Mouse (Mus musculus) c-Kit-positive CD71-positive TER-119-positive erythroid progenitor cells, embryonic 14.5 days (primary cell): Measurements from ENCODE around the gene Tmco4.

Experiments used
- DNase-seq: peaks from one replicate; pipeline ENCODE4 v3.0.0-alpha.2; 2013; ENCODE audit warnings: low spot score

Tmco4 gene

DNA sequence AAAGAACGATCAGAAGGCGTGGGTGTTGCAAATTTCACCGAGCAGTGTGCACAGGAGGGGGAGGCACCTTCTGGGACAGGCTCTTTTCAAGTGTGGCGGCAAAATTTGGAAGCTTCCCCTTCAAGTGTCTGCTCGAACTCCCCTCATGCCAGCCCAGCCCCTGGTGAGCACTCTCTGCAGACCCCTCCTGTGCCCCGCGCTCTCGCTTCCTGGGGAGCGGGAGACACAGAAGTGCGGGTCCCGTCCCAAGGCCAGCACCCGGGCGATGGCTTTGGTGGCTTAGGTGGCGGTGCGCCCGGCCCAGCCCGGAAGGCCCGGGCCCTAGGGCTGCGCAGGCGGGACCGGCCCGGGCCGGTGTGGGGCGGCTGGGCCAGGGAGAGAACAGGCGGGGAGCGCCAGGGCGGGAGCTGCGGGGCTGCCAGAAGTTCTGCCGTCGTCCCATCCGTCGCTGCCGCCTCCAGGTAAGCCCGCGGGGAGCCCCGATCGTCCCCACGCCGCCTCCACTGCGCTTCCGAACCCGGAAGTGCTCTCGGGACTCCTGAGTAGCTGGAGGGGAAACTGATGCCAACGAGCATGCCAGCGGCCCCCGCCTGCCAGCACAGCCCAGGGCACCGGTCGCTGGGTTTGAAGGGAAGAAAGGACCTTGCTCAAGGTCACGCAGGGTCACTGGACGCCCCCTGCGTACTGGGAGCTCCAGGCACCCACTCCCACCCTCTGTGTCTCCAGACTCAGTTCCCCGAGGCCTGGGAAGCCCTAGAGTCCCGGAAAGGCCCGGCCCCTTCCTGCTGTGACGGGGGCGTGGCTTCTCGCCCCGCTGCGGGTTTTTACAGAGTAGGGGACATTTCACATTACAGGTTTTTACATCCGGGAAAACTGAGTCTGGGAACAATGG is at the start of gene Tmco4:
Tmco4 (plus strand) TSS at position 62 of the 892 bp plus-strand sequence.
- peak; percentile 67 for DNase-seq

DNA sequence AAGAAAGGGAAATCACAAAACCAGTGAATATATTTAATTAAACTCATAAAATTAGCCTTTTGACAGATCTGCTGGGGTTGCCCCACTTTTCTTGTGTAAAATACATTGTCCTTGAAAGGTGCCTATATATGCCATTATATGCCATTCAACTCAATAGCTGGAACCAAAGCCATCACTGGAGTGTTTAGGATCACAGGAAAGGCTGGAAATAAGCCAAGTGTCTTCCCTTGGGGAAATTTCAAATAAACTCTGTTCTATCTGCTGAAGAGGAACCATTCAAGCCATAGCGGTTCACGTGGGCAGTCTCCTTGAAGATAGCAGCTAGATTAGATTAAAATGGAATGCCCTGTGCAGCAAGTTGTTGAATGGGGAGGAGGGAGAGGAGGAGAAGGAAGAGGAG is 47.1 kb upstream of the Tmco4 start:
- DNase-seq: no peak

DNA sequence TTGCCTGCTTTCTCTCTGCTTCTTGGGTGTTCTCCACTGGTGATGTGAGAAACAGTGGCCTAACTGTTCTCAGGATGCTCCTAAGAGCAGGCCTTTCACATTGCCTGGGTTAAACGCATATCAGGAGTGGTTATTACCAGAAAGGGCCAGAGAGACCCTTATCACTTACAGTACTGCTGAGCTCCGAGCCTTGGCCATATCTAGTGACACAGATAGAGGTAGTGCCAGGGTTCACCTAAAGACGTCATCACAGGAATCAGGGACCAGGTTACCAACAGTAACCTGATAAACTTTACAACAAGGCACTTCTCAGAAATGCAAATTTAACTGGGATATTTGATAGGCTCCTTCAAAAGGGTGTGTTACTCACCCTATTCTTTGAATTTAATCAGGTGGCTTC is 38.8 kb upstream of the Tmco4 start:
- no peak for DNase-seq

DNA sequence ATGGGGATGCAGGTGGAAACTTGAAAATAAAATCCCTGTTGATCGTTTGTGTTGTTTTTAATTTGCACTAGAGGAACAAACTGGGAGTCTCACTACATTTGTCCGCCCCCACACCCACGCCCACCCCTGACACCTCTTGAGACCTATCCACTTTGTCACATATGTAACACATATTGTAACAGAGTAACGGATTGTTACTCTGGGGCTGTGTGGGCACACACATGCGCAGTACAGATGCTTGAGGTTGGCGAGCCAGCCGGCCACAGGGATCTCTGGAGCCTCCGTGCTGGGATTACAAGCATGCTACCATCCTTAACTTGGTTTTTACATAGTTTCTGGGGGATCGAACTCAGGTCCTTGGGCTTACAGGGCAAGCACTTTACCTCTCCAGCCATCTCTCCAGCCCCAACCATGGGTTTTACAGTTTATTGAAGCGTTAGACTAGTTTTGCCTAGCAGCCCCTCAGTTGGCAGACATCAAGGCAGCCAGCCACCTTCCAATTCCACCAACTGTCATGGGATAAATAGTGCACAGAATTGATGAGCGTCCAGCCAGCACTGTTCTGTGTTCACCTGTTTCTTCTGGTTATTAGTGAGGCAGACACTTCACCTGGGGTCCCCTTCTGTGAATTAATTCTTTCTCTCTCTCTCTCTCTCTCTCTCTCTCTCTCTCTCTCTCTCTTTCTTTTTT is 38.1 kb upstream of the Tmco4 start:
- DNase-seq: no peak

DNA sequence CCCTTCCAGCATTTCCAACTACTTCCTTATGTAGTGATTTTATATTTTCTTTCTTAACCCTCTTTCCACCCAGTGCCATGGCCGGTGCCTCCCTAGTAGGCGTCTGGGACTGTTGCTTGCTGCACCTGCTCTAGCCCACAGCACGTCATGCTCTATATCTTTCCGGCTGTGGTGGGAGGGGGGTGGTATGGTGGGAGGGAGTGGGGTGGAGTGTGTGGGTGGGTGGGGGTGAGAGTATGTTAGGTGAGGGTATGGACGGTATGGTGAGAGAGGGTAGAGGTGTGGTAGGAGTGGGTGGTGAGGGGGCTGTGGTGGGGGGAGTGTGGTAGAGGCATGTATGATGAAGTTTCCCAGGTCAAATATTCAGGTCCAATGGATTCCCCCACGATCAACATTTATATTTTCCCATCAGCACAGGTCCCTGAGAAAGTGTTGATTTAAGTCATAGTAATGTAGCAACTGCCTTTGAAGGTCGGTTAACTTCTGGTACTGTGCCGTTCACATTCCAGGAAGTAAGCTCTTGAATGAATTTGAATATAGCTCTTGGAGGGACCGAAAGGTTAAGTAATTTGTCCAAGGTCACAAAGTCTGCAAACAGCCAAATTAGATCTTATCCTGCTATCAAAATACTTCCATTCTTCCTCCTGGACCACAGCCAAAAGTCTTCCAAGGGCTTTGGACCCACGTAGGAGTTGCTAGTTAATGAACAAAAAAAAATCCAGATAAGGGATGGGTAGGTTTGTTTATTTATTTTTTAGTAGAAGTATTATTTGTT is 34.0 kb upstream of the Tmco4 start:
- no peak for DNase-seq

DNA sequence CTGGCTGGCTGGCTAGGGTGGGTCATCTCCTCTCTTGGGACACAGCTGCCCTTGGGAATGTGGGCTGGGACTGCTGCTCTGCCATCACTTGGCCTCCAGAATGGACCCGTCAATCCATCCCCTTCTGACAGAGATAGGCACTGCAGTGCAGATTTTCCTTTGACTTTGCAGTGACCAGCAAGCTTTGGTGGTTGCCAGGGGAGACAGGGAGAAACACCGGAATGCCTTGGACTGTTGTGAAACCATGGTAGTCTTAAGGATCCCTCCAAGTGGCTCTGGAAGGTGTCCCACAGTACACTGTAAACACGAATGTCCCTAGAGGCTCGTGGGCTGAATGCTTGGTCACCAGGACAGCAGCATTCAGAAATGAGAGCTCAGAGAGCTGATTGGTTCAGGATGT is 33.2 kb upstream of the Tmco4 start:
- DNase-seq: no peak

DNA sequence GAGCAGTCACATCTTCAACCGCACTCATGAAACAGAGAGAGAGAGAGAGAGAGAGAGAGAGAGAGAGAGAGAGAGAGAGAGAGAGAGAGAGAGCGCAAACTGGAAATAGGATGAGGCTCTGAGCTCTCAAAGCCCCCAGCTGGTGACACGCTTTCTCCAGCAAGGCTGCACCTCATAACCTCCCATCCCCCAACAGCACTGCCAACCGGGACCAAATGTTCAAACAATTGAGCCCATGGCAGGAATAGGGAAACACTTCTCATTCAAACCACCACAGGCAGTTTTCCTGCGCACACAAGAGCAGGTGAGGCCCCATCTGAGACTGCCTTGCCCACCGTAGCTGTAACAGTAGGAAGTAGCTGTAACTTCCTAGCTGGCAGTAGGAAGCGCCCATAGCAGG is 31.3 kb upstream of the Tmco4 start:
- no peak for DNase-seq

DNA sequence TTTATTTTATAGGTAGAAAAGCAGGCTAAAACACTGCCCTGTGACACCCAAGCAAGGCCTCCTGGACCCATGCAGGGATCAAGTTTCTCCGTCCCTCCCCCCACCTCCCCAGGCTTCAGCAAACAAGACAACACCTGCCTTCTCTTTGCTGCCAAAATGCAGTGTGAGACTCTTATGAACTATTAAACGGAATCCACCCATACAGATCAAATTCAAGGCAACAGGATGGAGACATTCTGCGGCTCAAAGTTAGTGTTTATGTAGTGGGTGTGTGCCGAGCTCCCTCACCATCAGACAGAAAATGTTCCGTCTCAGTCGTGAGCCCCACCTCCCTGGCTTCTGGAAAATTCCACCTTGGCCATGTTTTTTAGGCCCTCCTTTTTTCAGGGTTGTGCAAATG is 30.7 kb upstream of the Tmco4 start:
- DNase-seq: no peak

DNA sequence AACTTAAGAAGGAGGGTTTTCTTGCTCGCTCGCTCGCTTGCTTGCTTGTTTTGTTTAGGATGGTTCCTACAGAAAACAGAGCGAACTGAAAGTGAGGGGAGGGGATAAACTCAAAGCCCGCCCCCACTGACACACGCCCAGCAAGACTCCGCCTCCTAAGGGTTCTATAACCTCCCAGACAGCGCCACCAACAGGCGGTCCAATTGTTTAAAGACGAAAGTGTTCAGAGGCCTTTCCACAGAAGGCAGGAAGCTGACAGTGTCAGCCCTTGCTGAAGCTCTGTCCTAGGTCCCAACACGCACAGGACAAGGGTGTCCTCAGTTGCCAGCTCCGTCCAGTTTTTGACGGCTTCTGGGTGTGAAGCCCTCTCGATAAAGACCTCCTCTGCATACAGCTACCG is 29.0 kb upstream of the Tmco4 start:
- peak; percentile 80 for DNase-seq

DNA sequence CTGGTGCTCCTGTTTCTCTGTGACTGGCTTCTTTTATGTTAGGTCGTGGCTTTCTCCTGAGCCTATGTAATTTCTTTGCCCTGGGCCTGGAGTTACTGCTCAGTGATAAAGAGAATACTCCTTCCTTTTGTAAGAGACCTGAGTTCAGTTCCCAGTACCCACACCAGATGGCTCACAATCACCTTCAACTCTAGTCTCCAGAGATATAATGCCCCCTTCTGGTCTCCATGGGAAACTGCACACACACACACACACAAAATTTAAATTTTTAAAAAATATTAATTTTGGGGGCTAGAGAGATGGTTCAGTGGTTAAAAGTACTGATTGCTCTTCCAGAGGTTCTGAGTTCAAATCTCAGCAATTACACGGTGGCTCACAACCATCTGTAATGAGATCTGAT is 24.4 kb upstream of the Tmco4 start:
- DNase-seq: no peak

DNA sequence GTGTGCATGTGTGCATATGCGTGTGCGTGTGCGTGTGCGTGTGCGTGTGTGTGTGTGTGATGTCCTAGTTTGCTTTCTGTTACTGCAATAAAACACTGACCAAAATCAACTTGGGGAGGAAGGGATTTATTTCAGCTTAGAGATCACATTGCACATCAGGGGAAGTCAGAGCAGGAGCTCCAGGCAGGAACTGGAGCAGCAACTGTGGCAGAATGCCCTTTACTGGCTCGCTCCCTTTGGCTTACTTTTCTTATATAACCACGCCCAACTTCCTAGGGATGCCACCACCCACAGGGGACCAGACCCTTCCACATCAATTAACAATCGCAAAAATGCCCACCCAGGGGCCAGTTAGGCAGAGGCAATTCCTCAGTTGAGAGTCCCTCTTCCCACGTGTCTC is 14.1 kb upstream of the Tmco4 start:
- DNase-seq: no peak

DNA sequence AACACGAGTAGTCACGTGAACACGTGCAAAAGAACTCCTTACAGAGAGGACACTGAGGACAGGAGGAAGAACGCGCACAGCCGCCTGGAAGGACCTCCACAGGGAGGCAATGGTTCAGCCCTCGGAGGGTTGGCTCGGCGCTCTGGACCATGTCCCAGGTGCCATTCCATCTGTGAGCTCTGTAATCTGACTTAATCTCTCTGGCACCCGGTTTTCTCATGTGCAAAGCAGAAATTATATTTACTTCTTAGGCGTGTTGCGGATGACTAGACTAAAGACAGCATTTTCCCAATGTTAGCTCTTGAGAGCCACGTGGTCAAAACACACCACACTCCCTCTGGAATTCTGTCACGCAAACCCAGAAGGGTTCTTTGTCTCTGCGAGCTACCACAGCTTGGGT is 13.6 kb upstream of the Tmco4 start:
- DNase-seq: no peak

DNA sequence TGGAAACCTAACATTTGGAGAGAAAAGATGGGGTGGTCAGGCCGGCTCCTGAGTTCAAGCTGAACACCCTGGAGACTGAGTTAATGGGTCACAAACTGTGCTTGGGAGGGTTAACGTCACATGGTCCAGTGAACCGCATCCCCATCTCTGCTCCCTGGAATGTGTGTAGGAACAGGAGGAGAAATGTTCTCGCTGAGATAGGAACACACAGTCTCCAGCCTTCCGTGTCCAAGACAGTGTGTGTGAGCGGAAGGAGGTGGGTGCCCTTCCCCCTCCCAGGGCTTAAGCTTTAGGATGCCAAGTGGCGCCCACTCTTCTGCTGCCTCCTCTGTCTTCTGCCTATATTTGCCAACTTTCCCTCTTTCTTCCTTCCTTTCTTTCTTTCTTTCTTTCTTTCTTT is 12.8 kb upstream of the Tmco4 start:
- DNase-seq: no peak

DNA sequence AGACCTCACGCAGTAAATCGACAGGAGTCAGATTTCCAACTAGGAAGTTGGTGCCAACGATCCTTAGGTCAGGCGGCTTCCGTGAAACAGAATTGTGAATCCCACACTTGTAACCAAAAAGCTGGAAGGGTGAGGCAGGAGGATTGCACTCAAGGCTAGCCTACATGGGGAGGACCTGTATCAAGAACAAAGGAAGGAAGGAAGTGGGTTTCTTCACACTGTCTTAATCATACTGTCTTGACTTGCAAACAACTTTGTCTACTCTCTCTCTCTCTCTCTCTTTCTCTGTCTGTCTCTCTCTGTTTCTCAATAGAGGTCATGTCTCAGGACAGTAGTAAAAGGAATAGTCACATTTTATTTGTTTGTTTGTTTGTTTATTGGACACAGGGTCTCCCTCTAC is 10.0 kb upstream of the Tmco4 start:
- DNase-seq: no peak

DNA sequence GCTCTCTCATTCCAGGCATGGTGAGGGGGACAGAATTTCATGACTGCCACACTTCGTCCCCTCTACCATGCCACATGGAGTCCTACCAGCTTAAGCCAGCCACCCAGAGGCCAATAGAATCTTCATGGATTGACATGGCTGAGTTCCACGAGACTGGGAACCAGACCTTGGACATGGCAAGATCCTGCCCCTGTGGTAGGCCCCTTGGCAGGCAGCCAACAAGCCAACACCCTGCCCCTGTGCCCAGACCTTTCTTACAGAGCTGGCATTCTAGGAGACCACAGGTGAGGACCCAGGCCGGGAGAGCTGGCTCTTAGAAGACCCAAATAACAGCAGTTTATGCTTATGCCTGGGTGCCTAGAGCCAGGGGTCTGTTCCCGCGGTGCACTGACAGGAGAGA is 6.8 kb upstream of the Tmco4 start:
- no peak for DNase-seq

DNA sequence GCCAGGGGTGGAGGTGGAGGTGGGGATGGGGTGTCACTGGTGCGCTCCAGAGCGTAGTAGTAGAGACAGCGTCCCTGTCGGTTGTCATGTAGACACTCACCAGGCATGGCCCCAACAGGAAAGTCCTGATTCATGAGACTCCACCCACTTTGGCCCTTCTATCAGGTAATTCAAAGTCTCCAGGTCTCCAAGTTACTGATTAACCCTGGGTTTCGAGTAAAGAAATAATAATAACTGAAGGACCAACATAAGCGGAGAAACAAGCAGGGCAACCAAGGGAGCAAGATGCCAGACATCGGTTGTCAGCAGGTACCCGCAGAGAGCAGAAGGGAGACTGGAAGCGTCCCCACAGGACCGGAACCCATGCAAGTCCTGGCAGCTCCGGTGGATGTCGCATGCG is 5.8 kb upstream of the Tmco4 start, which contains the start of gene Rnf186:
Rnf186 (plus strand) TSS at position 247 of the 400 bp plus-strand sequence.
- DNase-seq: no peak

DNA sequence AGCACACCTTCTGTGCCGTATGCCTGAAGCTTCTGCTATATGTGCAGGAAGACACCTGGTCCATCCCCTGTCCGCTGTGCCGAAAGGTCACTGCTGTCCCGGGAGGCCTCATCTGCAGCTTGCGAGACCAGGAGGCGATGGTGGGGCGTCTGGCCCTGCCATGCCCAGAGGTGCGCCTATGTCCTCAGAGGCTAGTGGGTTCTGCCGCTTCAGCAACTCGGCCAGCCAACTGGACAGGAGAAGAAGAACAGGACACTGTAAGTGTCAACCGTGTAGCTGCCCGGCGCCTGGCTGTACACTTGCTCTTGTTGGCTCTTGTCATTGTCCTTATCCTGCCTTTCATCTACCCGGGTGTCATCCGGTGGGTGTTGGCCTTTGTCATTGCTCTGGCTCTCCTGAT is 5.2 kb upstream of the Tmco4 start:
- no peak for DNase-seq

DNA sequence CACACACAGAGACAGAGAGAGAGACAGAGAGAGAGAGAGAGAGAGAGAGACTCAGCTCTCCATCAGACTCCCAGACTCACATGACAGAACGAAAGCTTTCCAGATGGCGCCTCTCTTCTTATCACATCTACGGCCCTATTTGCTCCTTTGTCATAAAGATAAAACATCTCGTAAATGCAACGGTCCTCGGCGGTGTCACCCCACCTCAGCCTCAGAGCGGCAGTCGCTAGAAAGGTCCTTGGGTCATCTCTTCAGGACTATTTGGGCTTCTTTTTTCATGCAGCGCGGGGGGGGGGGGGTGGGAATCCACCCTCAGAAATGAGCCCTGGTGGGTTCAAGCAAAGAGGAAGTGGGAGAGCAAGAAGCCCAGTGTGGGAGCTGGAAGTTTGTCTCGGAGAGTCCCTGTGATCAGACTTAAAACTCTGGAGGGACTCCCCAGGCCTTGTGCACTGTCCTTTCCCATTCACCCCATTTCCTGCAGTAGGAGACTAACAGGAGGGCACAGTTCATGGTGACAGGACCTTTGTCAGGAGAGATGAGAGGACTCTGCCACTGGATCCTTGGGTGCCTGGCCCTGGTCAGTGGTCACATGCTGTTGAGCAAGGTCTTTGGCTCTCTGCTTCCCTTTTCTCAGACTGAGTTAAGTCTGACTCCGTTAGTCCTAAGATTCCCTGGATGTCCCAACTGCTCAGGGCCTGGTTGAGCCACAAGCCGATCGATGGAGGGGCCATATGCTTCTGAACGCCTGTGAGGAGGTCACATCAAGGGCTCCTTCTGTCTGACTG is 3.7 kb upstream of the Tmco4 start:
- no peak for DNase-seq

DNA sequence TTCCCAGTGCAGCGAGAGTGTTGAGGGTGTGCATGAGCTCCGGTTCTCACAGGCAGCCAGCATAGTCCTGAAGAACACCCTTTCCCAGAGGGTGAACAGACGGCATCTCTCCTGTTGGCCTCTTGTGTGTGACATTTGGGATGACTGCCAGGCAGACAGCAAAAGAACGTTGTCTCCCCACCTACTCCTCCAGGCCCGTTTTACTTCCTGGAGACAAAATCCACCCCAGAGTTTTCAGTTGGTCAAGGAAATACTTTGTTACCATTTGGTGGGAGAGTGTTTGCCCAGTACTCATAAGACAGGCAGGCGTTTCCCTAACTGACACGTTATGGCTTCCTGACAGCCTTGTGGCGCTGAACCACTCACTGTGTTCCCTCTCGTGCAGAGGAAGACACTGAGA is 3.0 kb upstream of the Tmco4 start:
- DNase-seq: no peak

DNA sequence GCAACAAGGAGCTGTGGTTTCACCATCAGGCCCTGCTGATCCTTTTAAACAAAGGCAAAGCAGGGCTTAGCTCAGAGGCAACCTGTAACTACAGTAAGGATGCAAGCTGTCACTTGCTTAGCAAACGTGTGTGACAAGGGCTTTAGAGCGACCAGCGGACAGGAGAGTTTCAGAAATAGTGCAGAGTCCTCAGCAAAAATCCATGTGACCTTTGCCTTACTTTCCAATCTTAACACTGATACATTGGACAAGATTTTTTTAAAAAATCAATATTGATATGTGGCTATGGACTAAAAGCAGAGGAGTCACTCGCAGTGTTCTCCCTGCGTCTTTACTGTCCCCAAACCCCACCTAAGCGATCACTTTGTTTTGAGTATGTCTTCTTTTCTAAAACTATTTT is 1.3 kb upstream of the Tmco4 start:
- DNase-seq: no peak

DNA sequence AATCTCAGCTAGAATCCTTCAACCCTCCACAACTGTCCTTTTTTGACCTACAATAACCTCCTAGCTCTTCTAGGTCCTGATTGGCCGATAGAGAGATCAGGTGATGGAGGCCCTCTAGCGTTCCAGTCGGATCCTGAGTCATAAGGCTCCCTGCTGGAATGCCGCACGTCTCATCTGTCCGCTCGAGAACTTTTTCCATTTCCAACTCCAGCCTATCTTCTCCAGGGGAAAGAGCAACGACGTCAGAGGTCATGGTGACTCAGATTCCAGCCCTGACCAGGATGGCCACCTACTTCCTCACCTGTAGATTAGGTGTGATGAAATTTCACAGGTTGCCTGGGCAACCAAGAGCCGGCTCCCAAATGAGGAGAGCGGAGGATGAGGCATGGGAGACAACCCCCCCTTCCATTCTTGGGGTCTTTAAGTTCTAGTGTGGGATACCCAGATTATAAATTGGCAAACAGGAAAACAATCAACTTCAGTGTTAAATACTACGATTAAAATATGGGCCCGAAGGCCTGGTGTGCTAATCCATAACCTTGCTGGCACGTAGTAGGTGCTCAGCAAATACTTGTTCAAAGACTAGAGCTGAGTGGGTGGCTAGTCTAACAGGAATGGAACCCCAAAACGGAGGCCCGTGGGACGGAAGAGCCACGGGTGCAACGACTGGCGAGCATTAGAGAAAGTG is 405 bp upstream of the Tmco4 start:
- DNase-seq: peak; percentile 50
